Mouse (Mus musculus): ENCODE data around the gene Tor1b. TPM values are rescaled to one million over a fixed set of nuclear protein-coding genes. Genes with fewer than 3 reads are reported as not detected.

Tor1b gene
- total RNA-seq, 4 experiments from 2014 or later = 60.4 to 66.7 (median 65.7) TPM

DNA sequence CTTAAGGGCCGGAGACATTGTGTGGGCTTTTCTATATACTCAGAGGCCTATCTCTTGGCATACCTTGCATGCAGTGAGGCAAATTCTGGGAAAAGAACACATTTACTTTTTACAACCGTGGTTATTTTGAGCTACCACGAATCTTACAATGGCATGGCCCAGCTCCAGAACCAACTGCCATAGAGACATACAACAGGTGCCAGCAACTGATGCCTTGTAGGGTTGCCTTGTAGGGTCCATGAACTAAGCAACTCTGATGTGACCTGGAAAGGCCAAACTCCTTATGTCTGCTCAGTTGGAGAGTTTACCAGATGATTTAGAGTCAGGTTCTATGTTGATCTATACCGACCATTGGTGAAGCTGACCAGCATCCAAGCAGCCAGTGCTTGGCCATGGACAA is 42.1 kb downstream of the Tor1b start:
- DNase-seq = no peak

DNA sequence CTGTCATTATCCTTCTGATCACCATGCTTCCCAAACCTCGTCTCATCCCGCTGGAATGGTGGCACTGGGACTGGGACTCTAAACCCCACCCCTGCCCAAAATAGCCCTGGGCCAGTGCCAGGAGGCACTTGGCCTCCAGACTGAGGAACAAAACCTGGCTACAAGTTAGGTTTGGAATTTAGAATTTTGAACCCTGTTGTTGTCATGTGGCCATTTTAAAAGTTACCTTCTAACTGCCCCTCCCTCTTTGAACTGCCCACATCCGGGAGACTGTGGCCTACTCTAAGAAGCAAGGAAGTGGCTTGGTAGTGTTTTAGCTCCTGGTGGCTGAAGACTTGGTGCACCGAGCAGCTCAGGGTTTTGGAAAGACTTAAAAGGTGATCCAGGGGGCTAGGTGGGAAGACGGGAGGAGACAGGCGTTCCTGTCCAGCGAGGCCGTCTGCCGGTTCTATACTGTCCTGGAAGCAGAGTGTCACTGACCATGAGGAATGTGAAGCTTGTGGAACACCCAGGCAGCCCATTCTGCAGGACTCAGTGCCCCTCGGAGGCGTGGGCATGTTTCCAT is 42.8 kb downstream of the Tor1b start:
- no peak for DNase-seq

DNA sequence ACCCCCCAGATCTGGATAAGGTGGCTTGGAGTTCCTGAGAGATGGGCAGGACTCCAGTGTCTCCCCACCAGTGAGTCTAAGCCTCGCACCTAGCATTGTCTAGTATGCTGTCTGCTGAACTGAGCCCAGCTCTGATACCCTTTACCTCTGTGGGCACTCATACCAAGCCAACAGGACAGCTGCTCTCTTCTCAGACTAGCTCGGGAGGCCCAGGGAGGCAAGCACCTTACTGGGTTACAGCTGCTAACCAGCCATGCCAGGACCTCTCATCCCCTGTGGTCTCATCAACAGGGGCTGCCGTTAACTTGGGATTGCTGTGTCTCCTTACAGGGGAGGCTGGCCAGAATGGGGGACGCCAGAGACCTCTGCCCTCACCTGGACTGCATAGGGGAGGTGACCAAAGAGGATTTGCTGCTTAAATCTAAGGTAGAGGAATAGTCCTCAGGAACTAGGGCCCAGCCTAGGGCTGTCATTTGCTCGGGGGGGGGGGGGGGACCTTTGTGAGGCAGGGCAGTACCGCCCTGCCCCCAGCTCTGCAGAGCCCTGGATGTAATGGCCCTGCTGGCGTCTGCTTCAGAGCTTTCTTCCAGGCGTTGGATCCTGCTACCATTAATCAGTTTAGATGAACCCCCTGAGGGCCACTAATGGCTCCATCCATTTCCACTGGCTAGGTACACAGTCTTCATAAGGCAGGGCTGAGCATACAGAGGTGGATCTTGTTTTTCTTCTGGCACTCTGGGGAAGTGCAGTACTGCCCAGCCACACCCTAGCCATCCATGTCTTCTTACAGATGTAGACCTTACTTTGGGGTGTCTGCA is 45.9 kb downstream of the Tor1b start:
- no peak for DNase-seq

DNA sequence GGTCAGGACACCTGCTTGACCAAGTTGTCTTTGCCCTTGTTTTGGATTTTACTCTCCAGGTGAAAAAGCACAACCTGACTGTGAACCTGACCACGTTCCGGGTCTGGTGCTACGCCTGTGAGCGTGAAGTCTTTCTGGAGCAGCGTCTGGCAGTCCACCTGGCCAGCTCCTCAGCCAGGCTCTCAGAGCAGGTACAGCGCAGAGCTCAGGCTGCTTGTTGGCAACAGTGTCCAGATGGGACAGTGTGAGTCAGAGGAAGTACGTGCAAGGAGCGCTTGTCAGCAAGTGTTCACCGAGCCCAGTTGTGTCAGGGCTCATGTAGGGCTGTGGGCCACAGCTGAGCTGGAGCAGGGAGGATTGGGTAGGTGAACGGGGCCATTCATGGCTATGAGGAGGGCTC is 50.1 kb downstream of the Tor1b start:
- no peak for DNase-seq

DNA sequence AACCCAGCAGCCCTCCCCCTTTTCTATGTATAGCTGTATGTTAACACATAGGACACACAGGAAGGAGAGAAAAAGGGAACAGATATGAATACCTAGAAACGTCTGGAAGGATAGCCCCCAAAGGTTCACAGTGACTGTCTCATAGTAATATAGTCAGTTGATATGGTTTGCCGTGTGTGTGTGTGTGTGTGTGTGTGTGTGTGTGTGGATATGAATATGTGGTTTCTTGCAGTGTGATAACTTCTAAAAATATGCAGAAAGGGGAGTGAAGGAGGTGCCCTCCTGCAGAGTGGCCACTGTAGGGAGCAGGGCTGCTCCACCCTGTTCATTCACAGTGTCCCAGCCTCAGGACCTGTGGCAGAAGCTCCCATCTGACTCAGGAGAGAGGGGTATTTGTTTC is 52.7 kb downstream of the Tor1b start:
- no peak for DNase-seq

DNA sequence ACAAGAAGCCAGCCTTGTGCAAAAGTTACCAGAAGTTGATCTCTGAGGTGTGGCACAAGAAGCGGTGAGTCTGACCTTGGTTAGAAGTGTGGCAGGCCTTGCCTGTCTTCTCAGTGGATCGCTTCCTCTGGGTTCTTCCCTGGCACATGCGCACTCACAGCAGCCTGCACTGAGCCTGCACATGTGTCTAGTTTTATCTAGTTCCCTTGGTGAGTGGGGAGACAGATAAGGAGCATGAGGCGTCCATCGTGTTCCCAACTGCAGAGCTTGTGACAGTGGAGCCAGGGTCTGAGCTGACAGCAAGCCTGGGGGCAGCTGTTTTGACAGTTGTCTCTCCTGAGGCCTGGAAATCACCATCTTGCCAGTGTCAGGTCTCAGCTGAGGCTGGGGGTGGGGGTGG is 53.7 kb downstream of the Tor1b start:
- no peak for DNase-seq

DNA sequence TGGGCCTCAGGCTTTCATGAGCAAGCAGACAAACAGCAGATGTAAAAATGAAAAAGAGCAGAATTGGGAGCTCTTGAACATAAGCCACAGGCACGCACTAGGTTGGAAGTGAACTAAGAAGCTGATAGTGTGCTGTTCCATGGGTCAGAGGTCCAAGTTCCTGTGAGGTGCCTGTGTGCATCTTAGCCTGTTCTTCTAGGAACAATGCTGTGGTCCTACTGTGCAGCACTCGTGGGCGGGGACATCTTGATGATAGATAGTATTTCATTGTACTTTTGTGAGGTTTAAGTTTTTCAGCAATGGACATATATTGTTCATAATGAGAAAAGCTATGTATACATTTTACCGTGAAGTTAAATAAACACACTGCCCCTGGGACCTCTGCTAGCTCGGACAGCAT is 54.4 kb downstream of the Tor1b start:
- no peak for DNase-seq

Other genes starting within 250 kb of the Tor1b start
- gene 1700001O22Rik, start 149.3 kb upstream of the Tor1b start, total RNA-seq (2022) = 1 to 10 TPM; 3.6 to 6.2 (median 5.7) TPM
- gene Ntmt1, start 145.1 kb upstream of the Tor1b start, total RNA-seq (2022) = 10 to 100 TPM; 40.1 to 77.8 (median 49.1) TPM
- gene Asb6, start 122.6 kb upstream of the Tor1b start, total RNA-seq (2022) = 10 to 100 TPM; 32.9 to 41.3 (median 33.4) TPM
- 1 to 10 TPM in 2 of 4 experiments, under 1 TPM in 2; 0.59 to 2.2 (median 1.3) TPM for gene Prrx2, start 118.0 kb upstream of the Tor1b start, total RNA-seq (2022)
- 10 to 100 TPM; 18.6 to 50.4 (median 35.4) TPM for gene Ptges, start 23.1 kb upstream of the Tor1b start, total RNA-seq (2022)
- gene Tor1a, start 15.0 kb downstream of the Tor1b start, total RNA-seq (2022) = 10 to 100 TPM; 32.6 to 42.3 (median 37.4) TPM
- gene BC005624, start 29.2 kb downstream of the Tor1b start, total RNA-seq (2022) = 10 to 100 TPM; 47.0 to 55.8 (median 53.3) TPM
- 10 to 100 TPM; 32.6 to 45.6 (median 42.3) TPM for gene Usp20, start 29.3 kb downstream of the Tor1b start, total RNA-seq (2022)
- gene Fnbp1, start 189.0 kb downstream of the Tor1b start, total RNA-seq (2022) = 10 to 100 TPM; 45.9 to 89.0 (median 70.6) TPM
- 10 to 100 TPM; 61.9 to 93.4 (median 75.7) TPM for gene Gpr107, start 199.4 kb downstream of the Tor1b start, total RNA-seq (2022)

Data from adrenal gland, adult 8-10 months (tissue).